Mouse (Mus musculus) hindbrain, embryonic 11.5 days (tissue): Measurements from ENCODE around the gene Mlst8. TPM values are rescaled to one million over a fixed set of nuclear protein-coding genes. Genes with fewer than 3 reads are reported as not detected.

Source experiments
- ATAC-seq: fragments of 200-750 bp; cut with Nextera tagmentation; 2 replicates; pipeline ENCODE4 v1.8.0; 2017; ENCODE audit warnings: mild to moderate bottlenecking, moderate TSS enrichment, moderate library complexity; ENCODE audit not compliant: low FRiP score
- DNase-seq: peaks from one replicate; pipeline ENCODE4 v3.0.0-alpha.2; 2015; ENCODE audit warnings: low spot score
- H3K27ac ChIP-seq: fragments of 300-500 bp; sonication (generic); 2 replicates; pipeline ENCODE4 v1.5.1; 2014; ENCODE audit warnings: mild to moderate bottlenecking, low read depth, low read length
- H3K27me3 ChIP-seq: fragments of 300-500 bp; sonication (generic); 2 replicates; pipeline ENCODE4 v1.6.1; 2014; ENCODE audit warnings: mild to moderate bottlenecking, low read length, moderate library complexity, mixed read lengths; ENCODE audit not compliant: control insufficient read depth, insufficient read depth
- H3K36me3 ChIP-seq: fragments of 300-500 bp; sonication (generic); 2 replicates; pipeline ENCODE4 v1.6.1; 2014; ENCODE audit warnings: mild to moderate bottlenecking, low read length, moderate library complexity, mixed read lengths; ENCODE audit not compliant: control insufficient read depth, insufficient read depth
- H3K4me1 ChIP-seq: fragments of 300-500 bp; sonication (generic); replicated peaks from 2 replicates; pipeline ENCODE4 v1.6.1; 2014; ENCODE audit warnings: low read length, mixed read lengths; ENCODE audit not compliant: control insufficient read depth, insufficient read depth
- H3K4me2 ChIP-seq: fragments of 300-500 bp; sonication (generic); replicated peaks from 2 replicates; pipeline ENCODE4 v1.6.1; 2014; ENCODE audit warnings: mild to moderate bottlenecking, low read depth, low read length
- H3K4me3 ChIP-seq: fragments of 300-500 bp; sonication (generic); 2 replicates; pipeline ENCODE4 v1.5.1; 2014; ENCODE audit warnings: low read depth, low read length
- H3K9ac ChIP-seq: fragments of 300-500 bp; sonication (generic); 2 replicates; pipeline ENCODE4 v1.6.1; 2014; ENCODE audit warnings: low read depth, low read length
- H3K9me3 ChIP-seq: fragments of 300-500 bp; sonication (generic); 2 replicates; pipeline ENCODE4 v1.6.1; 2016; ENCODE audit warnings: low read length; ENCODE audit not compliant: control insufficient read depth
- WGBS: fragments of 180-500 bp; shearing (Covaris S2); extraction: QIAGEN DNeasy Blood & Tissue Kit; methylation state at CpG from one replicate; pipeline ENCODE4 v1.1.7; 2014; 5-methylcytosine and 5-hydroxymethylcytosine counted together
- polyA plus RNA-seq: library from polyadenylated mRNA; unstranded; fragments of >200 nt; fragmentation: Nextera tagmentation; extraction: Ambion mirVana; gene quantifications from 2 replicates; pipeline ENCODE4 v1.2.1, GENCODE M21; 2014

The Mlst8 gene
- polyA plus RNA-seq, 1 experiment from 2014 or later = 37.7 TPM

DNA sequence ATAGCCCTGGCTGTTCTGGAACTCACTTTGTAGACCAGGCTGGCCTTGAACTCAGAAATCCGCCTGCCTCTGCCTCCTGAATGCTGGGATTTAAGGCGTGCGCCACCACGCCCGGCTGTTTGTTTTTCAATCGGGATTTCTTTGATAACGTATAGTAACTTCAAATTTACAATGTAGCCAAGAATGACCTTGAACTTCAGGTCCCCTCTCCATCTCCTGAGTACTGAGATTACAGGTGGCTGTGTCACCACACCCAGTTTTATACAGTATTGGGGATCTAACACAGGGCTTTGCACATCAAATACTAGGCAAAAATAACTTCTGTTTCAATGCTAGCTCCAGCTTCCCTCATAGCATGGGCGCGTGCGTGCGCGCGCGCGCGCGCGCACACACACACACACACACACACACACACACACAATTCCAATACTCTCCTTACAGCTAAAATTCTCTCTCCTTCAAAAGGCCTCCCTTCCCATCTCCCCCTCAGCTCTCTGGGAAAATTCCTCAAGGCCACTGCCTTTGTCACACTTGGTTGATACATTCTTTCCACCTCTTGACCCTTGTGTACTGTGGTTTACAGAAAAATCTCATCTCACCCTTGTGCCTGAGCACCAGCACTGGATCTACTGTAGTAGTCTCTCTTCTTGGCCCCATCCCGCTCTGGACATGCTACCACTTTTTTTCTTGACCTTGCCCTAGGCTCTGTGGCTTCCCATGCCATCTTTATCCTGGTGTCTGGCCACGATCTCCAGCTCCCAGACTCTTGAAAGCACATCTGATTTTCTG lies 2.3 kb upstream of the Mlst8 start:
- Histone ChIP-seq H3K9ac (no peak overlapping the region), H3K27ac (no peak overlapping the region), H3K4me2 (no peak overlapping the region), H3K4me1 (peaks cover 7% of the 10 kb centered on the region), H3K36me3 (peaks cover 4% of the 10 kb centered on the region; the same call in 1 of the 2 replicates), H3K27me3 (no peaks in the 10 kb centered on the region), H3K9me3 (no peaks in the 10 kb centered on the region), H3K4me3 (no peak overlapping the region)
- no peak for DNase-seq
- no peak for ATAC-seq
- 95% methylated on average over 20 of the region's 20 CpGs for WGBS

DNA sequence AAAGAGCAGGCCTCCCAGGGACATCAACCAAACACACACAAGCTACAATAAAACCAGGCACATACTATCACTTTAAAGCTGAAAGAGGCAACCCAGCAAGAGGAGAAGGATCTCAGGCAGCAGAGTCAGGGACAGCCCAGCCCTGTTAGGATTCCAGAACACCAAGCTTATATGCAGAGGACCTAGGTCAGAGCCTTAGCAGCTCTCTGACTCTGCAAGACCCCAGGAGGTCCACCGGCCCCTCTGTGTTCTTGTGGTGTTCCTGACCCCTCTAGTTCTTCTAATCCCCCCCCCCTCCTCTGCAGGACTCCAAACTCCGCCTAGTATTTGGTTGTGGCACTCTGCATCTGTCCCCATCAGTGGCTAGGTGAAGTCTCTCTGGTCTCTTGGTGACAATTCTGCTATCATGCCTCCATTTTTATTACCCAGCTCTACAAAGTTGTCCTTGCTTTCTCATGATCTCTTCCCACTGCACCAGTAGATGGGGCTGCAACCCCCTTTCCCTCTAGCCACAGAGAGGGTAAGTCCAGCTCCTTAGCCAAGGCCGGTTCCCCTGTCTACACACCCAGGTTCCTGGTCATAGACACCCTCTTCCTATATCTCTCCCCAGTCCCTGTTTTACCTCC lies 1.4 kb upstream of the Mlst8 start:
- Histone ChIP-seq H3K27ac (no peak overlapping the region), H3K4me1 (peaks cover 4% of the 10 kb centered on the region), H3K27me3 (no peaks in the 10 kb centered on the region), H3K9me3 (no peaks in the 10 kb centered on the region), H3K9ac (no peak overlapping the region), H3K36me3 (peaks cover 6% of the 10 kb centered on the region; the same call in 1 of the 2 replicates), H3K4me2 (no peak overlapping the region), H3K4me3 (no peak overlapping the region)
- 44% methylated on average over 3 of the region's 3 CpGs for WGBS
- no peak for DNase-seq
- ATAC-seq = no peak

DNA sequence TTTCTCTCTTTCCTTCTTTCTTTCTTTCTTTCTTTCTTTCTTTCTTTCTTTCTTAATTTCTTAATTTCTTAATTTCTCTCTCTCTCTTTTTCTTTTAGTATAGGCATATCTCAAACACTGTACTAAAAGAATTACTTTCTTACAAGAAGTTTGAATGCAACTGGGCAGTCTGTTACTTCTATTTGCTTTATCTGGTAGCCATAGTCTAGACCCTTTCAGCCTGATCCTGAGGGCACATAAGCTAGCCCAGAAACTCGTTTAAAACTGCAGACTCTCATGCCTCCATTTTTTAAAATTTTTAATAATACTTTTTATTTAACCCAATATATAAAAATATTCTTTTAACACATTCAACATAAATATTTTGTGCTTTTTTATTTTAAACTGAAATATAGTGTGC lies 553 bp upstream of the Mlst8 start:
- no peak for DNase-seq
- Histone ChIP-seq H3K9ac (no peak overlapping the region), H3K4me3 (no peak overlapping the region), H3K36me3 (peaks cover 6% of the 10 kb centered on the region; the same call in 1 of the 2 replicates), H3K27ac (no peak overlapping the region), H3K27me3 (no peaks in the 10 kb centered on the region), H3K4me1 (0 out of 2 replicates have a peak, but pooled peaks cover 2% of the 10 kb centered on the region), H3K4me2 (peak overlapping the region; percentile 40), H3K9me3 (no peaks in the 10 kb centered on the region)
- no peak for ATAC-seq
- 25% methylated on average over 1 of the region's 1 CpGs for WGBS

DNA sequence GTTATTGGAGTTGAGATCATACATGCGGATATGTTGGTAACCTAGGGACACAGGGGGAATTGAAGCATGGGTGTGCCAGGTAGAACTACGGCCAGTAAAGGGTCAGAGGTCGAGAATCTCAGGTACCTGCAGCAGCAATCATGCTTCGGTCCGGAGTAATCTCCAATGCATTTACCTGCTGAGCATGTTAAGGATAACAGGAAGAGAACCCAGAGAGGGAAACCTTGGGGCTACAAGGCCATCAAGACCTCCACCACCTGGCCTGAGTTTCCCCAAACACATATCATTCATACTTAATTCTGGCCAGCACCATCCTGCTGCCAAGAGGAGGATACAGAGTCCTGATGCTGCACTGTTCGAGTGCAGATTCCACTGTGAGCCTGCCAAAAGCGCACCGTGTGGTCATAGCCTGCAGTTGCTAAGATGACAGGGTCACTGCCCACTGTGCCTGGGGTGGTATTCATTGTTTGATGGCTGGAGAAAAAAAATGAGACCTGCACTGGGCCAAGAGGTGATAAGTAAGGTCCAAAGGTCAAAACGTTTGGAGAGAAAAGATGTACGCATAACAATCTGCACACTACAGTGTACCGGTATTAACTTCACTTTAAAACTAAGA lies 785 bp downstream of the Mlst8 start:
- H3K4me3 ChIP-seq = peak overlapping the region; percentile 80
- peak overlapping the region; percentile 81 for H3K9ac ChIP-seq
- WGBS = 56% methylated on average over 11 of the region's 11 CpGs
- H3K36me3 ChIP-seq = peaks cover 6% of the 10 kb centered on the region; the same call in 1 of the 2 replicates
- no peaks in the 10 kb centered on the region for H3K9me3 ChIP-seq
- H3K4me1 ChIP-seq = 0 out of 2 replicates have a peak, but pooled peaks cover 4% of the 10 kb centered on the region
- no peaks in the 10 kb centered on the region for H3K27me3 ChIP-seq
- no peak for DNase-seq
- no peak overlapping the region for H3K27ac ChIP-seq
- peak; percentile 41 for ATAC-seq
- peak overlapping the region; percentile 40 for H3K4me2 ChIP-seq

DNA sequence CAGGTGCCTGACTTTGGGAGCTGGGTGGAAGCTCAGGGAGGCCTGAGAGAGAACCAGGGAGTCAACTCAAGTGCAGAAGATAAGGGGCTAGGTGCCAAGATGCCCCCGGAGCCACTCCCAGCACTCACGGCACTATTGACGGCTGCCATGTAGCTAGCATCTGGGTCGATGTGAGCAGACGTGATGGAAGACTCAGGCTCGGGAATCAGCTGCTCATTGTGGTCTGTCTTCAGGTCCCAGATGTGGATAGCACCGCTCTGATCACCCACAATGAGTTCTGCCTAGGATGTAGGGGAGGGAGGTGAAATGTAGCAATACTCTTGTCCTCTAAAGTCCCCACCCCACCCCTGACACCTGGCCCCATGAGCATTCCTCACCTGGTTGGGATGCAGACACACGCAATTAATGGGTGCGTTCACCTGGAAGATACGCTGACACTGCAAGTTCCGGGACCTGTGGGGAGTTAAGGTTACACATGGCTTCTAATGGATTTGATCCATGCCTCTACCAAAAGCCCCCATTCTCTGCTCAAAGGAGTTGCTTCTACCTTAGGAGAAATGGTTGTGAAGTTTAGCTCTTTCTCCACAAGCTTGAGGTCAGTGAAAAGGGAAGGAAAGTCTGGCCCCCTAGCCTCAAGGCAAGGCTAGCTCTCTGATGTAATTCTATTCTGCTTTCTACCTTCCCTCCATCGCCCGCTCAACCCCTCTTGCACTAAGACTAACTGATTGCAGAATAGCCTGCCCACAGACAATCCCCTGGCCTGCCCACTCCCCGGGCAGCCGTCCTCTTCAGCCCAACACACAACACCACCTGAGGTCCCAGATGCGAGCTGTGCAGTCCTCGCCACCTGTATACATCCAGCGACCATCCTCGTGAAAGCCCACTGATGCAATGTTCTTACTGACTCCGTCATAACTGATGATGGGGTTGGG lies 1.6 kb downstream of the Mlst8 start:
- peaks cover 6% of the 10 kb centered on the region; the same call in 1 of the 2 replicates for H3K36me3 ChIP-seq
- H3K9ac ChIP-seq = peak overlapping the region; percentile 81; the same call in 1 of the 2 replicates
- H3K4me3 ChIP-seq = no peak overlapping the region

DNA sequence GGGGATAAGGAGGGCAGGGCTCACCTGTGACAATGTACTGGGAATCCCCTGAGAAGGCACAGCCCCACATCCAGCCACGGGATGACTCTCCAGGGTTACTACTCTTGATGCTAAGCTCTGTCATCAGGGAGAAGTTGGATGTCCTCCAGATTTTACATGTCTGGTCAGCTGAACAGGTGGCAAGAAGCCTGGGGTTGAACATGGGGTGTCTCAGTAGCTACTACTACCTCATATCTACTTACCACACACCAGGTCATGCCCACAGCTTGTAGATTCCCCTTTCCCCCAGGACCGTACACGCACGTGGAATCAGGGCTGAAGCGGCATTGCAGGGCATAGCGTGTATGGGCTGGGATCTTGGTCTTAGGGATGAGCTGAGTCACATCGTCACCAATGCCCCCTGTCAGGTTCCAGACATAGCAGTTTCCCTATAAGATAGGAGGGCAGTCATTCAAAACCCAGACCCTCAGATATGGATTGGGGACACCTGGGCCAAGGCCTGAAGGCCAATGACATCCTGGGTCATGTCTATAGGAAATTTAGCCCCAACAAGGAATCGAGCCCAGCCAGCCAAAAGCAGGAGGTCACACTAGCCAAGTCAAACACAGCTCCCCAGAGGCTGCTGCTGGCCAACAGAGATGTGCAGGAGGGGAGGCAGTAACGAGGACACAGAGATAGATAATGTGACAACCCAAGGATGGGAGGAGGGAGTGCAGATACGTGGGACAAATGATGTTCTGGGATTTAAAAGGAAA lies 2.7 kb downstream of the Mlst8 start:
- H3K4me2 ChIP-seq = no peak overlapping the region
- H3K9me3 ChIP-seq = no peaks in the 10 kb centered on the region
- H3K4me1 ChIP-seq = peaks cover 12% of the 10 kb centered on the region
- no peak for DNase-seq
- H3K9ac ChIP-seq = no peak overlapping the region
- WGBS = 91% methylated on average over 10 of the region's 10 CpGs
- peaks cover 6% of the 10 kb centered on the region; the same call in 1 of the 2 replicates for H3K36me3 ChIP-seq
- ATAC-seq = no peak
- no peak overlapping the region for H3K4me3 ChIP-seq
- H3K27me3 ChIP-seq = no peaks in the 10 kb centered on the region
- H3K27ac ChIP-seq = no peak overlapping the region

More for the DNA sequence above, 1.6 kb downstream of the Mlst8 start:
- no peaks in the 10 kb centered on the region for H3K27me3 ChIP-seq
- 93% methylated on average over 20 of the region's 20 CpGs for WGBS
- peak overlapping the region; percentile 40; the same call in 1 of the 2 replicates for H3K4me2 ChIP-seq
- H3K9me3 ChIP-seq = no peaks in the 10 kb centered on the region
- ATAC-seq = no peak
- no peak for DNase-seq
- peaks cover 5% of the 10 kb centered on the region for H3K4me1 ChIP-seq
- H3K27ac ChIP-seq = no peak overlapping the region

DNA sequence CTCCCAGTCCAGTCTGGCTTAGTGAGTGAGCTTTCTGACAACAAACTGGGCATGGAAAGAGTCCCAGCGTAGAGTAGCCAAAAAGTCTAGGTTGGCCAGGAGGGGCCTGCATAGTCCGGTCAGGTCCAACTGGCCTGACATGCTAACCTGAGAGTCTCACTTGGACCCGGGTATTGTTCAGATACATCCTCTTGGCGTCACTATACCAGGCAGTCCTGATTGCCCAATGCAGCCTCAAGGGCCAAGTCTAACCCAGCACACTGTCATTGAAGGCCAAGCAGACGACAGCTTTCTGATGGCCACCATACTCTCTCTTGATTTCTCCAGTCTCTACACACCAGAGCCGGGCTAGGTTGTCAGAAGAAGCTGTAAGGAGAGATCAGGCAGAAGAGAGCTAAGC lies 3.3 kb downstream of the Mlst8 start:
- DNase-seq (no peak), ATAC-seq (no peak)
- Histone ChIP-seq H3K4me1 (peaks cover 12% of the 10 kb centered on the region), H3K4me3 (no peak overlapping the region), H3K27me3 (no peaks in the 10 kb centered on the region), H3K9ac (no peak overlapping the region), H3K36me3 (peaks cover 6% of the 10 kb centered on the region; the same call in 1 of the 2 replicates), H3K4me2 (no peak overlapping the region), H3K27ac (no peak overlapping the region), H3K9me3 (no peaks in the 10 kb centered on the region)
- 94% methylated on average over 6 of the region's 6 CpGs for WGBS
